Mouse (Mus musculus) brain, embryonic 14.5 days (tissue): ENCODE measurements around the gene Krt79.

Experiments
- CTCF ChIP-seq: fragments of 200-500 bp; IDR thresholded peaks from 2 replicates; pipeline ENCODE4 v1.5.1; 2012; ENCODE audit warnings: inconsistent platforms, mild to moderate bottlenecking, moderate library complexity, borderline replicate concordance; ENCODE audit not compliant: insufficient read depth, insufficient read length; ENCODE audit errors: extremely low read depth
- POLR2A ChIP-seq: fragments of 200-500 bp; IDR thresholded peaks from 2 replicates; pipeline ENCODE4 v1.6.1; 2012; ENCODE audit warnings: mild to moderate bottlenecking, inconsistent platforms, borderline replicate concordance; ENCODE audit not compliant: poor library complexity, insufficient read depth, insufficient read length, severe bottlenecking; ENCODE audit errors: extremely low read depth

DNA sequence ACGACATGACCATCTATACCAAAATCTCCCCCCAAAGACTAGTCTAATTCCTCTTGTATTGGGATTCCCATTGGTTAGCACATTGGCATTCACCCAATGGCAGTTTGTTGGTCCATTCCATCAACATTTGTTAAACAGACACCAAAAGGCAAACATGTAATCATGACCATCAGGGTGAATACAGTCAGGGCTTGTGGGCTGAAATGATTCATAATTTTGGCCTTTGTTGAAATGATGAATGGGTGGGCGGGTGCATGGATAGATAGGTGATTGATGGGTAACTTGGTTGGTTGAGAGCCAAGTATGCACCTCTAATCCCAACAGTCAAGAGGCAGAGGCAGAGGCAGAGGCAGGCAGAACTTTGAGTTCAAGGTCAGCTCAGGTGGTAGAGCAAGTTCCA is 24.1 kb downstream of the Krt79 start:
- TF ChIP-seq CTCF = no peak
- no peak for TF ChIP-seq POLR2A
